9 mouse cellular contexts compared by ENCODE assay signal in the genomic region with DNA sequence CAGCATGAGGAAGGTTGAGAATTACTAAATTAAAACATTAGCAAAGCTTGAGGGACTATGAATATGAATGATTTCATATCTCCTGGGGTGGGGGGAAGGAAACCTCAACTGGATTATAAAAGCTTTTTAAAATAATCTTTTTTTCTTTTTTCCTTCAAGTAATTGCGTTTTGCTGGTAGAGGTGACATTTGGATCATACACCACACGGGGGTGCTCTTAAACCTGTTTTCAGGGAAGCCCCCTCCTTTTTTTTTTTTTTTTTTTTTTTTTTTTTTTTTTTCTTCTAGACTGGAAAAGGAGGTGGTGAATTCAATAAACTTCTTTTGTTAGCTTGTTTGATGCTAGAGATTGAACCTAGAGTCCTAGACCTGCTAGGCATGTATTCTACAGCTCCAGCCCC. TPM values are rescaled to one million over a fixed set of nuclear protein-coding genes. Genes with fewer than 3 reads are reported as not detected.
DNase-seq lines count a peak whose midpoint lies in the region; ATAC-seq and TF ChIP-seq lines count a peak whose summit lies in the region.
"Had no signal": no experiment of that assay in that cellular context is flagged by ENCODE, and none has a peak within 500 bp of the region (broad histone marks: within the 10 kb centered on the region; RNA-seq: fewer than 3 reads in every experiment).

No protein-coding gene starts in this region.

- H3K4me2 ChIP-seq in heart, postnatal 0 days (ENCODE audit: low read depth, low read length) = no peak overlapping the region
- no peak overlapping the region for H3K4me2 ChIP-seq in midbrain, embryonic 11.5 days
- H3K4me2 ChIP-seq in midbrain, embryonic 16.5 days (ENCODE audit: low read length) = no peak overlapping the region

- no peak for TF ChIP-seq EP300 in heart, postnatal 0 days (IDR thresholded peaks at IDR 0.05; ENCODE audit: low read depth)

- H3K27ac ChIP-seq in heart, postnatal 0 days (ENCODE audit: low read depth) = no peak overlapping the region
- H3K27ac ChIP-seq in midbrain, embryonic 11.5 days (ENCODE audit: low read depth, low read length) = no peak overlapping the region
- no peak overlapping the region for H3K27ac ChIP-seq in midbrain, embryonic 16.5 days (ENCODE audit: low read length)

- no peak overlapping the region for H3K4me3 ChIP-seq in heart, postnatal 0 days (ENCODE audit: low read depth, low read length)
- H3K4me3 ChIP-seq in midbrain, embryonic 11.5 days (ENCODE audit: low read depth, low read length) = no peak overlapping the region
- H3K4me3 ChIP-seq in midbrain, embryonic 16.5 days (ENCODE audit: low read depth, low read length) = no peak overlapping the region
- H3K4me3 ChIP-seq: myocyte had no signal

- no peak for ATAC-seq in heart, postnatal 0 days (ENCODE audit: insufficient read depth, low read depth)
- no peak for ATAC-seq in midbrain, embryonic 11.5 days (ENCODE audit: low FRiP score)
- ATAC-seq in midbrain, embryonic 16.5 days = no peak
- ATAC-seq in common myeloid progenitor, adult 5-6 weeks (replicated peaks; ENCODE audit: low read depth, poor library complexity, severe bottlenecking) = 0 out of 2 replicates have a peak, but pooled peaks have one; percentile 8
- ATAC-seq in activated CD4-positive, CD25-positive, alpha-beta regulatory T cell, adult 4 months = no peak

- H3K9me3 ChIP-seq in heart, postnatal 0 days (replicated peaks; ENCODE audit: control insufficient read depth, low read length) = no peaks in the 10 kb centered on the region
- H3K9me3 ChIP-seq in midbrain, embryonic 11.5 days (ENCODE audit: control insufficient read depth, low read length) = no peaks in the 10 kb centered on the region
- no peaks in the 10 kb centered on the region for H3K9me3 ChIP-seq in midbrain, embryonic 16.5 days (replicated peaks; ENCODE audit: control insufficient read depth, low read length, poor library complexity, severe bottlenecking)

- H3K27me3 ChIP-seq in heart, postnatal 0 days (ENCODE audit: control insufficient read depth, insufficient read depth, low read length) = no peaks in the 10 kb centered on the region
- peaks cover 4% of the 10 kb centered on the region; the same call in 1 of the 2 replicates for H3K27me3 ChIP-seq in midbrain, embryonic 11.5 days (ENCODE audit: control insufficient read depth, insufficient read depth, low read length)
- no peaks in the 10 kb centered on the region for H3K27me3 ChIP-seq in midbrain, embryonic 16.5 days (ENCODE audit: control insufficient read depth, insufficient read depth, low read depth, low read length)
- no peaks in the 10 kb centered on the region for H3K27me3 ChIP-seq in splenic B cell, adult 2 months (ENCODE audit: control insufficient read depth, insufficient read depth, low read length, poor library complexity, severe bottlenecking)

- H3K9ac ChIP-seq in heart, postnatal 0 days (replicated peaks; ENCODE audit: low read depth, low read length) = no peak overlapping the region
- no peak overlapping the region for H3K9ac ChIP-seq in midbrain, embryonic 11.5 days (ENCODE audit: low read length)
- no peak overlapping the region for H3K9ac ChIP-seq in midbrain, embryonic 16.5 days (ENCODE audit: low read depth, low read length)

- WGBS in heart, postnatal 0 days = 11% methylated on average over 2 of the region's 2 CpGs
- 9% methylated on average over 2 of the region's 2 CpGs for WGBS in midbrain, embryonic 11.5 days
- 11% methylated on average over 2 of the region's 2 CpGs for WGBS in midbrain, embryonic 16.5 days

- H3K36me3 ChIP-seq in heart, postnatal 0 days (replicated peaks; ENCODE audit: control insufficient read depth, insufficient read depth, low read length) = peaks cover 30% of the 10 kb centered on the region
- H3K36me3 ChIP-seq in midbrain, embryonic 11.5 days (ENCODE audit: control insufficient read depth, insufficient read depth, low read length) = no peaks in the 10 kb centered on the region
- H3K36me3 ChIP-seq in midbrain, embryonic 16.5 days (ENCODE audit: control insufficient read depth, insufficient read depth, low read length) = peaks cover 9% of the 10 kb centered on the region; the same call in 1 of the 2 replicates
- peaks cover 10% of the 10 kb centered on the region; the same call in 1 of the 2 replicates for H3K36me3 ChIP-seq in splenic B cell, adult 2 months (ENCODE audit: control insufficient read depth, insufficient read depth, low read length, poor library complexity, severe bottlenecking)

- peak; percentile 23 for TF ChIP-seq CTCF in heart, postnatal 0 days (IDR thresholded peaks at IDR 0.05; ENCODE audit: low read depth)

- peaks cover 15% of the 10 kb centered on the region for H3K4me1 ChIP-seq in heart, postnatal 0 days (ENCODE audit: control insufficient read depth, insufficient read depth)
- peaks cover 5% of the 10 kb centered on the region; the same call in 1 of the 2 replicates for H3K4me1 ChIP-seq in midbrain, embryonic 11.5 days (ENCODE audit: control insufficient read depth, insufficient read depth, low read length)
- no peaks in the 10 kb centered on the region for H3K4me1 ChIP-seq in midbrain, embryonic 16.5 days (ENCODE audit: control insufficient read depth, insufficient read depth, low read length)

- no peak for DNase-seq in heart, postnatal 0 days (ENCODE audit: low spot score)
- no peak for DNase-seq in heart, adult 8-10 months (ENCODE audit: low spot score)
- DNase-seq in midbrain, embryonic 11.5 days (ENCODE audit: low spot score, missing footprints) = peak; percentile 90
- peak; percentile 58 for DNase-seq in splenic B cell, adult 2 months (ENCODE audit: low read depth, low spot score)
- no peak for DNase-seq in cerebellum, adult 18-20 months

RNA-seq across cellular contexts. Expression of a gene that starts 9.3 kb away (rescaled TPM):
- total RNA-seq in heart, postnatal 0 days (2014; rRNA removed; ENCODE audit: low replicate concordance) = 4.8 and 15.9 TPM in 2 replicates
- polyA plus RNA-seq in heart, postnatal 0 days (2015; fragmentation: Nextera tagmentation; extraction: Ambion mirVana) = 66.5 and 69.0 TPM in 2 replicates
- 10 to 100 TPM; 24.6 to 34.0 (median 28.6) TPM for total RNA-seq in heart, adult 8-10 months (2022)
- 55.3 and 60.7 TPM in 2 replicates for polyA plus RNA-seq in midbrain, embryonic 11.5 days (2014; fragmentation: Nextera tagmentation; extraction: Ambion mirVana)
- polyA plus RNA-seq in midbrain, embryonic 16.5 days (2015; fragmentation: Nextera tagmentation; extraction: Ambion mirVana) = 64.1 and 69.3 TPM in 2 replicates
- total RNA-seq in common myeloid progenitor, adult 5-6 weeks (2017) = 19.6 and 20.5 TPM in 2 replicates
- 10 to 100 TPM; 58.8 to 83.5 TPM for polyA plus RNA-seq in activated CD4-positive, CD25-positive, alpha-beta regulatory T cell, adult 4 months (2017; shearing (Covaris generic))

RNA-seq across cellular contexts. Expression of a gene that starts 9.8 kb away (rescaled TPM):
- not detected in 2 replicates for total RNA-seq in heart, postnatal 0 days (2014; rRNA removed; ENCODE audit: low replicate concordance)
- polyA plus RNA-seq in heart, postnatal 0 days (2015; fragmentation: Nextera tagmentation; extraction: Ambion mirVana) = 0.12 and 0.44 TPM in 2 replicates
- total RNA-seq in heart, adult 8-10 months (2022) = under 1 TPM in 1 of 4 experiments, not detected in 3; 0.32 TPM
- 0.25 and 0.46 TPM in 2 replicates for polyA plus RNA-seq in midbrain, embryonic 11.5 days (2014; fragmentation: Nextera tagmentation; extraction: Ambion mirVana)
- 4.6 and 5.1 TPM in 2 replicates for polyA plus RNA-seq in midbrain, embryonic 16.5 days (2015; fragmentation: Nextera tagmentation; extraction: Ambion mirVana)
- not detected in 2 replicates for total RNA-seq in common myeloid progenitor, adult 5-6 weeks (2017)
- not detected for polyA plus RNA-seq in activated CD4-positive, CD25-positive, alpha-beta regulatory T cell, adult 4 months (2017; shearing (Covaris generic))

RNA-seq across cellular contexts. Expression of a gene that starts 53.3 kb away (rescaled TPM):
- total RNA-seq in heart, postnatal 0 days (2014; rRNA removed; ENCODE audit: low replicate concordance) = 2.9 and 3.9 TPM in 2 replicates
- polyA plus RNA-seq in heart, postnatal 0 days (2015; fragmentation: Nextera tagmentation; extraction: Ambion mirVana) = 0.55 and 0.66 TPM in 2 replicates
- total RNA-seq in heart, adult 8-10 months (2022) = 1 to 10 TPM; 1.0 to 2.0 (median 1.4) TPM
- 0.51 and 0.97 TPM in 2 replicates for polyA plus RNA-seq in midbrain, embryonic 11.5 days (2014; fragmentation: Nextera tagmentation; extraction: Ambion mirVana)
- polyA plus RNA-seq in midbrain, embryonic 16.5 days (2015; fragmentation: Nextera tagmentation; extraction: Ambion mirVana) = 0.80 and 0.88 TPM in 2 replicates
- not detected in 2 replicates for total RNA-seq in common myeloid progenitor, adult 5-6 weeks (2017)
- not detected for polyA plus RNA-seq in activated CD4-positive, CD25-positive, alpha-beta regulatory T cell, adult 4 months (2017; shearing (Covaris generic))

Comparison
In these comparisons a context has a peak if more than half of its experiments do, and no peak if none do; other contexts are left out.
1. DNase-seq: peak in midbrain, embryonic 11.5 days (single experiment) and splenic B cell, adult 2 months (single experiment); none in heart, postnatal 0 days (single experiment), heart, adult 8-10 months (single experiment) and cerebellum, adult 18-20 months (0 of 2).